Comparison of ENCODE assay signal across 8 mouse cellular contexts in genomic region chr6:54430221-54430620, GRCm38 (mm10). TPM values are rescaled to one million over a fixed set of nuclear protein-coding genes. Genes with fewer than 3 reads are reported as not detected.
DNase-seq lines count a peak whose midpoint lies in the region; ATAC-seq lines count a peak whose summit lies in the region.

No protein-coding gene starts in this region.

- no peaks in the 10 kb centered on the region for H3K36me3 ChIP-seq in kidney, embryonic 16.5 days (ENCODE audit: insufficient read depth, low read length)
- no peaks in the 10 kb centered on the region for H3K36me3 ChIP-seq in embryonic facial prominence, embryonic 15.5 days
- no peaks in the 10 kb centered on the region for H3K36me3 ChIP-seq in intestine, embryonic 16.5 days (ENCODE audit: control insufficient read depth, insufficient read depth, low read length)
- H3K36me3 ChIP-seq in neural tube, embryonic 13.5 days: no peaks in the 10 kb centered on the region

- ATAC-seq in kidney, embryonic 16.5 days (ENCODE audit: low FRiP score, low TSS enrichment): no peak
- ATAC-seq in embryonic facial prominence, embryonic 15.5 days (ENCODE audit: insufficient number of reproducible peaks, low FRiP score, low TSS enrichment, low read depth): no peak
- no peak for ATAC-seq in intestine, embryonic 16.5 days
- ATAC-seq in neural tube, embryonic 13.5 days (ENCODE audit: low read depth): no peak

- H3K4me1 ChIP-seq in kidney, embryonic 16.5 days (ENCODE audit: insufficient read depth, low read length): peaks cover 12% of the 10 kb centered on the region
- peaks cover 16% of the 10 kb centered on the region for H3K4me1 ChIP-seq in embryonic facial prominence, embryonic 15.5 days
- H3K4me1 ChIP-seq in intestine, embryonic 16.5 days (ENCODE audit: control insufficient read depth, insufficient read depth, low read length): peaks cover 16% of the 10 kb centered on the region
- H3K4me1 ChIP-seq in neural tube, embryonic 13.5 days (replicated peaks): peaks cover 59% of the 10 kb centered on the region

- 32% methylated on average over 7 of the region's 7 CpGs for WGBS in kidney, embryonic 16.5 days
- 33% methylated on average over 7 of the region's 7 CpGs for WGBS in embryonic facial prominence, embryonic 15.5 days
- 30% methylated on average over 7 of the region's 7 CpGs for WGBS in intestine, embryonic 16.5 days
- WGBS in neural tube, embryonic 13.5 days: 34% methylated on average over 7 of the region's 7 CpGs

- peaks cover 30% of the 10 kb centered on the region for H3K27me3 ChIP-seq in kidney, embryonic 16.5 days (ENCODE audit: insufficient read depth, low read length)
- H3K27me3 ChIP-seq in embryonic facial prominence, embryonic 15.5 days: peaks cover 40% of the 10 kb centered on the region
- peaks cover 7% of the 10 kb centered on the region; the same call in 1 of the 2 replicates for H3K27me3 ChIP-seq in intestine, embryonic 16.5 days (replicated peaks; ENCODE audit: control insufficient read depth, insufficient read depth, low read length)
- H3K27me3 ChIP-seq in neural tube, embryonic 13.5 days: peaks cover 36% of the 10 kb centered on the region

- H3K4me2 ChIP-seq in kidney, embryonic 16.5 days (replicated peaks; ENCODE audit: low read depth, low read length): peak overlapping the region; percentile 92
- H3K4me2 ChIP-seq in embryonic facial prominence, embryonic 15.5 days (replicated peaks): peak overlapping the region; percentile 98
- peak overlapping the region; percentile 95 for H3K4me2 ChIP-seq in intestine, embryonic 16.5 days (ENCODE audit: low read depth, low read length)
- peak overlapping the region; percentile 91 for H3K4me2 ChIP-seq in neural tube, embryonic 13.5 days

- intact Hi-C loops in gastrocnemius, postnatal 14 days (cut with DNase I; ENCODE audit: low total_unique reads): no loop called here

- peak overlapping the region; percentile 57 for H3K4me3 ChIP-seq in kidney, embryonic 16.5 days (ENCODE audit: low read length)
- peak overlapping the region; percentile 54 for H3K4me3 ChIP-seq in embryonic facial prominence, embryonic 15.5 days (replicated peaks)
- H3K4me3 ChIP-seq in intestine, embryonic 16.5 days (ENCODE audit: low read length): peak overlapping the region; percentile 60
- H3K4me3 ChIP-seq in neural tube, embryonic 13.5 days: peak overlapping the region; percentile 60

- H3K9me3 ChIP-seq in kidney, embryonic 16.5 days (ENCODE audit: low read length): no peaks in the 10 kb centered on the region
- H3K9me3 ChIP-seq in embryonic facial prominence, embryonic 15.5 days (replicated peaks): no peaks in the 10 kb centered on the region
- H3K9me3 ChIP-seq in intestine, embryonic 16.5 days (ENCODE audit: control insufficient read depth, low read length): no peaks in the 10 kb centered on the region
- H3K9me3 ChIP-seq in neural tube, embryonic 13.5 days: no peaks in the 10 kb centered on the region

- no peak overlapping the region for H3K27ac ChIP-seq in kidney, embryonic 16.5 days (ENCODE audit: low read length)
- no peak overlapping the region for H3K27ac ChIP-seq in embryonic facial prominence, embryonic 15.5 days (replicated peaks)
- H3K27ac ChIP-seq in intestine, embryonic 16.5 days (ENCODE audit: low read length): no peak overlapping the region
- no peak overlapping the region for H3K27ac ChIP-seq in neural tube, embryonic 13.5 days (replicated peaks)

- H3K9ac ChIP-seq in kidney, embryonic 16.5 days (replicated peaks; ENCODE audit: low read length): peak overlapping the region; percentile 65
- no peak overlapping the region for H3K9ac ChIP-seq in embryonic facial prominence, embryonic 15.5 days
- peak overlapping the region; percentile 72 for H3K9ac ChIP-seq in intestine, embryonic 16.5 days (ENCODE audit: low read depth, low read length)
- peak overlapping the region; percentile 78 for H3K9ac ChIP-seq in neural tube, embryonic 13.5 days

- DNase-seq in kidney, adult 11 months: no peak
- no peak for DNase-seq in right cerebral cortex, postnatal 25 days
- DNase-seq in gastrocnemius, postnatal 14 days: no peak
- no peak for DNase-seq in right cerebral cortex, postnatal 36 days (ENCODE audit: low spot score in 2 of 2)

RNA-seq across cellular contexts. Expression of gene Wipf3, which starts 0.8 kb away (rescaled TPM):
- 3.1 and 3.2 TPM in 2 replicates for polyA plus RNA-seq in kidney, embryonic 16.5 days (2015; fragmentation: Nextera tagmentation; extraction: Ambion mirVana)
- 1.2 and 1.3 TPM in 2 replicates for polyA plus RNA-seq in embryonic facial prominence, embryonic 15.5 days (2015; fragmentation: Nextera tagmentation; extraction: Ambion mirVana)
- polyA plus RNA-seq in intestine, embryonic 16.5 days (2015; fragmentation: Nextera tagmentation; extraction: Ambion mirVana): 1.7 and 1.8 TPM in 2 replicates
- 2.3 and 3.1 TPM in 2 replicates for polyA plus RNA-seq in neural tube, embryonic 13.5 days (2015; fragmentation: Nextera tagmentation; extraction: Ambion mirVana)
- total RNA-seq in gastrocnemius, postnatal 14 days (2021): 10 to 100 TPM in 1 of 2 experiments, 1 to 10 TPM in 1; 9.6 to 11.7 TPM
